Comparison of ENCODE assay signal across 10 mouse cellular contexts in the genomic region with DNA sequence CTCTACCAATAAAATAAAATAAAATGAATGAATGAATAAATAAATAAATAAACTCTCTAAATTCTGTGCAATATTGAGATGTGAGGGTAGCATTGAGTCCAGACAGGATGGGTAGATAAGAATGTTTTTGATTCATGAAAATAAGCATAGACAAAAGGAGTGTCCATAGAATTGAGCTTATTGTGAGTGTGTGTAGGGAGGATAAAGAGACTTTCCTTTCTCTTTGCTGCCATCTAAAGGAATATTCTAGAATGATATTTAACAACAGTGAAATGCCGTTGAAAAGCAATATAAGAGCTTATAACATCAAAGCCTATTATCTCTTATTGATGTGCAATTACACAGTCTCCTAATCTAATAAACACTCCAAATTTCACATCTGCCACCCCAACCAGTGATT. TPM values are rescaled to one million over a fixed set of nuclear protein-coding genes. Genes with fewer than 3 reads are reported as not detected.
DNase-seq lines count a peak whose midpoint lies in the region; ATAC-seq and TF ChIP-seq lines count a peak whose summit lies in the region.
"Had no signal": no experiment of that assay in that cellular context is flagged by ENCODE, and none has a peak within 500 bp of the region (broad histone marks: within the 10 kb centered on the region; RNA-seq: fewer than 3 reads in every experiment).

No protein-coding gene starts in this region.

- no peak overlapping the region for H3K27ac ChIP-seq in hindbrain, embryonic 11.5 days (ENCODE audit: low read depth, low read length)
- H3K27ac ChIP-seq in hindbrain, embryonic 10.5 days, result no peak overlapping the region
- H3K27ac ChIP-seq in CH12.LX (ENCODE audit: insufficient read depth, low read depth), result no peak overlapping the region
- H3K27ac ChIP-seq in forebrain, embryonic 12.5 days, result no peak overlapping the region
- H3K27ac ChIP-seq in midbrain, embryonic 13.5 days, result no peak overlapping the region

- TF ChIP-seq POLR2A in CH12.LX (IDR thresholded peaks at IDR 0.05; ENCODE audit: low read depth, low read length), result no peak

- dilution Hi-C loops in CH12.LX (cut with MboI; ENCODE audit: extremely low pct_ligation_motif_present, extremely low pct_unique_long_range_greater_than_20kb, low sequenced_read_pairs), result no loop called here

- no peak overlapping the region for H3K4me2 ChIP-seq in hindbrain, embryonic 11.5 days (replicated peaks; ENCODE audit: low read depth, low read length)
- H3K4me2 ChIP-seq in CH12.LX (ENCODE audit: insufficient read depth, low read depth, poor library complexity, severe bottlenecking), result no peak overlapping the region
- no peak overlapping the region for H3K4me2 ChIP-seq in forebrain, embryonic 12.5 days
- H3K4me2 ChIP-seq in midbrain, embryonic 13.5 days (replicated peaks), result no peak overlapping the region

- ATAC-seq in hindbrain, embryonic 11.5 days (ENCODE audit: low FRiP score), result peak; percentile 30; the same call in 1 of the 2 replicates
- 0 out of 2 replicates have a peak, but pooled peaks have one; percentile 43 for ATAC-seq in forebrain, embryonic 12.5 days (ENCODE audit: low FRiP score)
- ATAC-seq in midbrain, embryonic 13.5 days, result peak; percentile 84
- ATAC-seq in CD4-positive, CD25-positive, alpha-beta regulatory T cell, adult 4 months, result no peak

- no peaks in the 10 kb centered on the region for H3K36me3 ChIP-seq in hindbrain, embryonic 11.5 days (ENCODE audit: control insufficient read depth, insufficient read depth, low read length)
- H3K36me3 ChIP-seq in hindbrain, embryonic 10.5 days, result no peaks in the 10 kb centered on the region
- no peaks in the 10 kb centered on the region for H3K36me3 ChIP-seq in CH12.LX (replicated peaks in 1 of 2; ENCODE audit: control insufficient read depth in 1 of 2, insufficient read depth in 1 of 2, low read length in 1 of 2)
- H3K36me3 ChIP-seq in forebrain, embryonic 12.5 days (replicated peaks), result no peaks in the 10 kb centered on the region
- H3K36me3 ChIP-seq in midbrain, embryonic 13.5 days, result no peaks in the 10 kb centered on the region

- H3K4me1 ChIP-seq in hindbrain, embryonic 11.5 days (replicated peaks; ENCODE audit: control insufficient read depth, insufficient read depth, low read length), result no peaks in the 10 kb centered on the region
- no peaks in the 10 kb centered on the region for H3K4me1 ChIP-seq in hindbrain, embryonic 10.5 days (replicated peaks)
- H3K4me1 ChIP-seq in CH12.LX (ENCODE audit: control insufficient read depth in 1 of 2, insufficient read depth in 2 of 2), result peaks cover 11 to 41% of the 10 kb centered on the region in 2 experiments
- no peaks in the 10 kb centered on the region for H3K4me1 ChIP-seq in forebrain, embryonic 12.5 days
- no peaks in the 10 kb centered on the region for H3K4me1 ChIP-seq in midbrain, embryonic 13.5 days (replicated peaks)

- DNase-seq in hindbrain, embryonic 11.5 days (ENCODE audit: low spot score), result no peak
- no peak for DNase-seq in hindbrain, embryonic 10.5 days (ENCODE audit: low spot score)
- DNase-seq in CH12.LX (ENCODE audit: extremely low read depth), result peak; percentile 28
- no peak for DNase-seq in thymus, adult 18-20 months
- DNase-seq in spleen, postnatal 4 days (ENCODE audit: low spot score in 2 of 2), result no peak
- DNase-seq: lung, postnatal 4 days; right cerebral cortex, postnatal 14 days had no signal

- H3K9me3 ChIP-seq in hindbrain, embryonic 11.5 days (ENCODE audit: control insufficient read depth, low read length), result no peaks in the 10 kb centered on the region
- no peaks in the 10 kb centered on the region for H3K9me3 ChIP-seq in hindbrain, embryonic 10.5 days
- no peaks in the 10 kb centered on the region for H3K9me3 ChIP-seq in CH12.LX (replicated peaks; ENCODE audit: low read length)
- no peaks in the 10 kb centered on the region for H3K9me3 ChIP-seq in forebrain, embryonic 12.5 days
- no peaks in the 10 kb centered on the region for H3K9me3 ChIP-seq in midbrain, embryonic 13.5 days

- H3K79me2 ChIP-seq in CH12.LX (replicated peaks; ENCODE audit: control insufficient read depth, extremely low read depth, insufficient read depth, poor library complexity, severe bottlenecking), result no peaks in the 10 kb centered on the region

- WGBS in hindbrain, embryonic 11.5 days, result 48% methylated on average over 1 of the region's 1 CpGs
- 23% methylated on average over 1 of the region's 1 CpGs for WGBS in hindbrain, embryonic 10.5 days
- WGBS in forebrain, embryonic 12.5 days, result 23% methylated on average over 1 of the region's 1 CpGs
- WGBS in midbrain, embryonic 13.5 days, result 11% methylated on average over 1 of the region's 1 CpGs

- no peak overlapping the region for H3K4me3 ChIP-seq in hindbrain, embryonic 11.5 days (ENCODE audit: low read depth, low read length)
- H3K4me3 ChIP-seq in hindbrain, embryonic 10.5 days, result no peak overlapping the region
- no peak overlapping the region for H3K4me3 ChIP-seq in CH12.LX (replicated peaks in 1 of 3; ENCODE audit: low read depth in 2 of 3, low read length in 2 of 3, poor library complexity in 1 of 3)
- no peak overlapping the region for H3K4me3 ChIP-seq in forebrain, embryonic 12.5 days (replicated peaks)
- no peak overlapping the region for H3K4me3 ChIP-seq in midbrain, embryonic 13.5 days (replicated peaks)

- in situ Hi-C loops in CH12.LX (cut with MboI; ENCODE audit: low pct_ligation_motif_present, low pct_unique_long_range_greater_than_20kb, low sequenced_read_pairs), result loop anchor here (25.0 kb wide), 1 partner anchor 1279 kb away; no protein-coding TSS in a partner anchor

- TF ChIP-seq CTCF in CH12.LX (conservative IDR thresholded peaks at IDR 0.05 in 1 of 2, IDR thresholded peaks at IDR 0.05 in 1 of 2; ENCODE audit: low read depth in 2 of 2, low read length in 2 of 2), result peak in 1 of 2 experiments; percentile 76; a peak in 2 of 4 replicates

- no peak for TF ChIP-seq EP300 in CH12.LX (IDR thresholded peaks at IDR 0.05; ENCODE audit: low read length)

- H3K27me3 ChIP-seq in hindbrain, embryonic 11.5 days (ENCODE audit: control insufficient read depth, insufficient read depth, low read length), result no peaks in the 10 kb centered on the region
- no peaks in the 10 kb centered on the region for H3K27me3 ChIP-seq in hindbrain, embryonic 10.5 days (ENCODE audit: insufficient read depth, poor library complexity, severe bottlenecking)
- H3K27me3 ChIP-seq in CH12.LX (replicated peaks), result no peaks in the 10 kb centered on the region
- H3K27me3 ChIP-seq in forebrain, embryonic 12.5 days, result no peaks in the 10 kb centered on the region
- no peaks in the 10 kb centered on the region for H3K27me3 ChIP-seq in midbrain, embryonic 13.5 days

- H3K9ac ChIP-seq in hindbrain, embryonic 11.5 days (ENCODE audit: low read depth, low read length), result no peak overlapping the region
- no peak overlapping the region for H3K9ac ChIP-seq in CH12.LX (ENCODE audit: insufficient read depth, low read depth)
- H3K9ac ChIP-seq in forebrain, embryonic 12.5 days, result no peak overlapping the region
- H3K9ac ChIP-seq in midbrain, embryonic 13.5 days (replicated peaks), result no peak overlapping the region

- peak; percentile 91 for TF ChIP-seq RAD21 in CH12.LX (IDR thresholded peaks at IDR 0.05; ENCODE audit: low read depth, low read length)

TF ChIP-seq in CH12.LX, 34 proteins besides CTCF, POLR2A, EP300 and RAD21:
- TF ChIP-seq SMC3 (IDR thresholded peaks at IDR 0.05; ENCODE audit: low read depth, low read length) (peak; percentile 73), JUND (conservative IDR thresholded peaks at IDR 0.05; ENCODE audit: low read depth, low read length) (0 out of 2 replicates have a peak, but pooled peaks have one; percentile 24), ZC3H11A (IDR thresholded peaks at IDR 0.05; ENCODE audit: low read depth, low read length) (peak; percentile 45), IRF4 (IDR thresholded peaks at IDR 0.05; ENCODE audit: low read depth, low read length) (no peak), E2F4 (IDR thresholded peaks at IDR 0.05; ENCODE audit: insufficient replicate concordance, low read depth, low read length) (no peak)

RNA-seq across cellular contexts. Expression of a gene that starts 45.2 kb away (rescaled TPM):
- polyA plus RNA-seq in hindbrain, embryonic 11.5 days (2014; fragmentation: Nextera tagmentation; extraction: Ambion mirVana), result 15.1 and 15.3 TPM in 2 replicates
- polyA plus RNA-seq in hindbrain, embryonic 10.5 days (2016; fragmentation: Nextera tagmentation; extraction: Ambion mirVana), result 16.2 and 18.5 TPM in 2 replicates
- total RNA-seq in CH12.LX (2012; rRNA removed) (13.7 and 19.9 TPM in 2 replicates), CH12.LX (2014; rRNA removed) (36.0 and 43.5 TPM in 2 replicates)
- 36.5 TPM in 2 replicates for polyA plus RNA-seq in CH12.LX (2012; ENCODE audit: insufficient read length, low read depth)
- polyA plus RNA-seq in forebrain, embryonic 12.5 days (2016; fragmentation: Nextera tagmentation; extraction: Ambion mirVana), result 14.3 and 15.5 TPM in 2 replicates
- polyA plus RNA-seq in midbrain, embryonic 13.5 days (2015; fragmentation: Nextera tagmentation; extraction: Ambion mirVana), result 11.0 and 11.8 TPM in 2 replicates
- polyA plus RNA-seq in CD4-positive, CD25-positive, alpha-beta regulatory T cell, adult 4 months (2017; shearing (Covaris generic)), result 10 to 100 TPM; 14.5 to 15.3 TPM
